Mouse (Mus musculus): ENCODE measurements around the gene Dpep1. TPM values are rescaled to one million over a fixed set of nuclear protein-coding genes. Genes with fewer than 3 reads are reported as not detected.

Dpep1 gene
- not detected for total RNA-seq (2023)

DNA sequence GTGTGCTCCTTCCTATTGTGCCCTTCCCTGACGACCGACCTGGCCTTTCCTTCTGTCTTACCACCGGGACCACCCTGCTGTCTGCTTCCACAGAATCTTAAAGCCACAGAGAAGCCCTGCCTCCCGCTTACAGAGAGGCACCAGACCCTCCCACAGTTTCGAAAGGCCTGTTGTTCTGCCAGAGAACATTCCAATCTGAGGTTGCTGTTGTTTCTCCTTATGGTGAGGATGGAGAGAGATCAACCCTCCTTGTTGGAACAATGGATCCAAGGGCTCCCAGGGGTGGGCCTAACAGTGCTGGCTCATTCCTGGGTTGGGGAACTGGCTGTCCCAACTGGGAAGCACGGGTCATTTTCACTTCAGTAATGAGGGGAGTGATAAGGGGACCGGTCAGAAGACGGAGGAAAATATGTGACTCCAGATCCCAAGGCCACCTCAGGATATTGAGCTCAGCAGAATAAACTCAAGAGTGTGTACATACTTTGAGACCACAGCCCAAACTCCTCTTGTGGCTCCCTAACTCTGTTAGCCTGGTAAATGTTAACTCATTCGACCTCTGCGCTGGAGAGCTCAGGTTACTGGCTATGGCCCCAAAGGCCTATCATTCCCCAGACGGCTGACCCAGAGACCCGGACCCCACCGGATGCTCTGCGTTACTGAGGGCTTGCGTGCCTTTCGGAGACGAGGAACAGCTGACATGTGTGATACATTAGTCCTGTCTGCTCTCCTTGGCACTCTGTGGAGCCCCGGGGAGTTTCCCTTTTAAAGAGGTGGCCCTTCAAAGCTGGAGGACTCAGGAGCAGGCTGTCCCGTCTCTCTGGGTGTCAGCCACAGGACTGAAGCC lies at the start of gene Dpep1:
Gene Dpep1, plus strand, starts transcription at position 677 of the 844 bp plus-strand sequence.

DNA sequence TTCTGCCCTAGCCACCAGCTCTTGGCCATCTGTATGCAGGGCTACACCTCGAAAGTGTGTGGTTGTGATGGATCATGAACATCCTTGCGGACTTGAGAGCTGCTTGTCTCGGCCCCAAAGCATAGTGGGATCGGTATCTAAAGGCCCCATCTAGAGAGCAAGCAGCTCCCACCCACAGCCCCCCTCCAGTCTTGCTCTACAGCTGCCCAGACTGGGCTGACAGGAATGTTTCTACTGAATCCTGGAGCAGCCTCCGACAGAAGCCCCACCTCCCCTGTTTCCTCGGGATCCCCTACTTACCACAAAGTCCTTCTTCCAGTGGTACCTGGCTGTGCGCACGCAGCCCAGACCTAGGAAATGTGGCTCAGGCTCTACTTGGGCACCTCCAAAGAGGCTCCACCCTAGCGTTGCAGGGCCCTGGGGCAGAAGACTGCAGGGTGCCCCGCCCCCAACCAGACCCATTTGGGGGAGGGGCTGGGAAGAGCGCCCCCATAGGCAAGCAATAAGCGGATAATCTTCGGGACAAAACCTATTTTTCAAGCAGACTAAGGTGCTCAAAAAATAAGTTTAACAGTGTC lies 28.1 kb upstream of the Dpep1 start, which contains the start of gene Sult5a1:
Gene Sult5a1, minus strand, starts transcription at position 428 of the 578 bp plus-strand sequence.

DNA sequence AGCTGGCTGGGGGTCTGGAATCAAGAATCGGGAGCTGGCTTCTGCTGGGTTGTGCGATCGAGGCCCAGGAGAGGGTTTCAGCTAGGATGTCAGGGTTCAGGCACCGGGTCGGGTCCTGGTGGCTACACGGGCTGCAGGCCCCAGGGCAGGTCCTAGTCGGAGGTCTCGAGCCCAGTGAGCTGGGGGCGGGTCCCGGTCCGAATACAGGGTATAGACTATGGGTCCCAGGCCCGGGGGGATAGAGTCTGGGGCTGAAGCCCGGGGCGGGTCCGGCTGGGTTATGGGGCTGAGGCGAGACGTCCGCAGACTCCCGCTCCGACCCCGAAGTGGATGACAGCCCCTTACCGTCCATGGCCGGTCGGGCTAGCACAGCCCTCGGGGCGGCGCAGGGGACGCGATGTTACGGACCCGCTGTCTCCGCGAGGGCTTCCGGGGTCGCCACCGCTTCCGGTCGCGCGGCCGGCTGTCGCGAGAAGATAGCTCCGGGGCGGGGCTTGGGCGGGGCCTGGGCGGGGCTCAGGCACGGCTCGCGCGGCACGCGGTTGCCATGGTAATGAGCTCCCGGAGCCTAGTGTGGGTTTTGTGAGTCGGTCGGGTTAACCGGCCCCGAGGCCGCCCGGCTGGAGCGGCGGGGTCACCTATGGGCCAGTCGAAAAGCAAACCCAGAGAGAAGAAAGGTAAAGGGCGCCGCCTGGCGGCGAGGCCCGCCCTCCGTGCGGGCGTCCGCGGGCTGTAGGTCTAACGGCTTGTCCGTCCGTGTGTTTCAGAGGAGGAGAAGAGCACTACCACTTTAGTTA lies 26.5 kb downstream of the Dpep1 start, which contains the start of the genes Chmp1a and Spata33:
Gene Chmp1a, minus strand, starts transcription at position 443 of the 797 bp plus-strand sequence.
Gene Spata33, plus strand, starts transcription at position 512 of the 797 bp plus-strand sequence.

DNA sequence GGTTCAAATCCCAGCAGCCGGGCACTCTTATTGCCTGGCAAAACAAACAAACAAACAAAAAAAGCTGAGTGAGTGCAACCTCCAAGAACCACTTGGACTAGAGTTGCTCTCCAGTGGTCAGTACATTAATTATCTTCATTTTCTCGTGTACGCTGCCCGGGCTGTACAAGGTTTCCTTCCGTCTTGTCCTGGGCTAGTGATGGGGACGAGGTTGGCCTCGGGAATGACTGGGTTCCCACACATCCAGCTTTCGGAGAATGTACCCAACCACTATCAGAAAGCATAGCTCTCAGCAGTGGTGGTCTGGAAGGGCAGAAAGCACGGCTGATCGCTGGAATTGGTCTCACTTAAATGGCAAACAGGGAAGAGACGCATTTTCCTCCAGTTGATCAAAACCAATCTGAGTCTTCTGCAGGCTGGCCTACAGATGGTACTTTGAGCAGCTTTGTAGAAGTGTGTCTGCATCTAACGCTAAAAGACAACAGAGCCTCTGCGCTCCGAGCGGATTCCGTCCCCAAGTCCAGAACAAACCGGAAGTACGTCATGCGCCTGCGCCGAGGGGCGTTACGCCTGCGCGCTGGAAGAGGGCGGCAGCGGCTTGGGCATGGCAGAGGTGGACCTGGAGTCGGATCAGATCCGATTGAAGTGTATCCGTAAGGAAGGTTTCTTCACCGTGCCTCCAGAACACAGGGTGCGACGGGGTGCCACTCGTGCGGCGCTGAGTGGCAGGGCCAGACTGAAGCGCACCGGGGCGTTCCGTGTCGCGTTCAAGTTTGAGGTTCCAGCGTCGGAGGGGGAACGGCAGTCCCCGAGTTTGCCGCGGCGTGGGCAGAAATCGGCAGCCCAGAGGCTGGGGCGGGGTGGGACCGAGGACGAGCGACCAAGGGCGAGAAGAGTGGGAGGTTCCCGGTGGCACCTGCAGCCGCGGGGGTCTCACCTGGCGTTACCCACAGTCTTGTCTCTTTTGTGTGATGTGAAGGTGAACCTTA lies 38.5 kb downstream of the Dpep1 start, which contains the start of gene Cdk10:
Gene Cdk10, plus strand, starts transcription at position 565 of the 989 bp plus-strand sequence.

DNA sequence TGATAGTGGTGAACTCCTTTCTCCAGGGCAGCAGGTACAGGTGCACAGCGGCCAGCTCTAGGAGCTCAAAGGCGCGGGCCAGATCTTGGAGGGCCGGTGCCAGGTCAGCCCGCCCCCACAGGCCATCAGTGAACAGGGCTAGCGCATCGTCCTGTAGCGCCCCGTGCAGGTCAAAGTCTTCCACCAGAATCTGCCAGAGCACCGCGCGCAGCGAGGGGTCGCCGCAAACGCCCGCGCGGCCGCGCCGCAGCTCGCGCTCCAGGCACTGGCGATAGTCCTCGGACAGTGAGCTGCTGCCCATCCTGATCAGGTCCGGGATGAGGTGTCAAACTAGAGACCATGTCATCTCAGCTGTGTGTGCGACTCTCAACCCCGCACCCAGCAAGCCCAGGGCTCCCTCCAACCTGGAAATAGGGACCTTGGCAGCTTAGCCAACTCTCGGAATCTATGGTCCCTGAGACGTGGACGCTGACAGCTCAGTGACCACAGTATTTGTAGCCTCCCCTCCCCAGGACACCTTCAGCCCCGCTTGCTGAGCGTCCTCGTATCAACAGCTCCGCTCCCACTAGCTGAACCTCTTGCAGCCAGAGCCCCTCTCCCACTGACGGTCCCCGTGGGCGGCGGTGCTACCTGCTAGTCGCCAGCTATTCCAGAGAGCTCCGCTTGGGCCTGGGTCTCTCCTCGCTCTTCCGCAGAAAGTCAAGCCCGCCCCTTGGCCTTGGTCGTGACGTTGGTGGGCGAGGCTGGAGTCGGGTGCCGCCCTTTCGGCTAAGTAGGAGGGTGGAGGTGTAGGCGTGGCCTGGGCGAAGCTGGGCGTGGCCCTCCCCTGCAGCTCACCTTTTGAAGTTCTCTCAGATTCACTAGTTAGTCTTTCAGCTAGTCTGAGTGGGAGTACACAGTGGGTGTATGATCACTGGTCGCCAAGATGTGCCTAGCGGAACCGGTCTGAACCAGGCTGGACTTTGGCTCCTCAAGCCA lies 49.8 kb downstream of the Dpep1 start, which contains the start of gene Spata2l:
Gene Spata2l, minus strand, starts transcription at position 714 of the 978 bp plus-strand sequence.

Other genes with a start within 250 kb of the Dpep1 start
- gene Ankrd11, start 144.0 kb upstream of the Dpep1 start, total RNA-seq (2023): 100 to 1,000 TPM; 315 to 332 TPM
- gene Spg7, start 123.3 kb upstream of the Dpep1 start, total RNA-seq (2023): 10 to 100 TPM; 64.1 to 68.2 TPM
- gene Rpl13, start 83.9 kb upstream of the Dpep1 start, total RNA-seq (2023): 1,000 to 10,000 TPM; 1,793 to 1,834 TPM
- gene Cpne7, start 68.9 kb upstream of the Dpep1 start, total RNA-seq (2023): 1 to 10 TPM; 2.4 to 4.4 TPM
- not detected for gene Sult5a1, start 27.9 kb upstream of the Dpep1 start, total RNA-seq (2023)
- gene Chmp1a, start 26.5 kb downstream of the Dpep1 start, total RNA-seq (2023): 10 to 100 TPM; 66.2 to 94.1 TPM
- gene Spata33, start 26.6 kb downstream of the Dpep1 start, total RNA-seq (2023): not detected
- 10 to 100 TPM; 56.3 to 72.4 TPM for gene Cdk10, start 38.6 kb downstream of the Dpep1 start, total RNA-seq (2023)
- 10 to 100 TPM; 10.6 to 14.3 TPM for gene Spata2l, start 50.0 kb downstream of the Dpep1 start, total RNA-seq (2023)
- 10 to 100 TPM; 35.2 to 40.2 TPM for gene Zfp276, start 68.0 kb downstream of the Dpep1 start, total RNA-seq (2023)
- gene Vps9d1, start 68.1 kb downstream of the Dpep1 start, total RNA-seq (2023): 10 to 100 TPM; 31.2 to 33.0 TPM
- 1 to 10 TPM; 9.8 TPM for gene Fanca, start 132.3 kb downstream of the Dpep1 start, total RNA-seq (2023)
- gene Spire2, start 146.5 kb downstream of the Dpep1 start, total RNA-seq (2023): not detected
- gene Tcf25, start 187.5 kb downstream of the Dpep1 start, total RNA-seq (2023): 100 to 1,000 TPM; 195 to 202 TPM
- under 1 TPM; 0.58 to 0.86 TPM for gene Mc1r, start 220.9 kb downstream of the Dpep1 start, total RNA-seq (2023)
- 1 to 10 TPM; 1.2 to 1.5 TPM for gene Tubb3, start 225.2 kb downstream of the Dpep1 start, total RNA-seq (2023)
- gene Def8, start 237.3 kb downstream of the Dpep1 start, total RNA-seq (2023): 10 to 100 TPM; 13.8 to 20.9 TPM

Data from T-cell, adult 66 days (primary cell).